Mouse (Mus musculus): Measurements from ENCODE around the gene Rasa4.

DNA sequence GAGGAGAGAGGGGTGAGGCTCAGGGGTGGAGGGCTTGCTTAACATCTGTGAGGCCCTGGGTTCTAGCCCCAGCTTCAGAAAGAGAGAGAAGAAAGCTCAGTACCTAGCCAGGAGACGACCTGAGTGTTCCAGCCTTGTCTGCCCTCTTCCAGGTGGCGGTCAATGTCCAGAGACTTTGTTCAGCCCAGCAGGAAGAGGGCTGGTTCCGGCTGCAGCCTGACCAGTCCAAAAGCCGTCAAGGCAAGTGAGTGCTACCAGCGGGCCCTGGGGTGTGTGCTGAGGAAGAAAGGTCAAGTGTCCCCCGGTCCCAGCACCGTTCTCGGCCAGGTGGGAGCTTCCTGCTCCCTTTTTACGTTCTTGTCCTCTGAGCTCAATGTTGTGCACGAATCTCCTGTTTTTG lies 14.8 kb downstream of the Rasa4 start:
- no peak for TF ChIP-seq CTCF (conservative IDR thresholded peaks at IDR 0.05; ENCODE audit: insufficient read depth, insufficient read length, low read depth, low read length)
- no peak for TF ChIP-seq POLR2A (IDR thresholded peaks at IDR 0.05; ENCODE audit: low read depth, low read length)
